Mouse (Mus musculus): Measurements from ENCODE around the gene Agtr1b.

GRCm38 (mm10) chr3:20294542-20295348 lies 72.2 kb downstream of the Agtr1b start:
- TF ChIP-seq CTCF (IDR thresholded peaks at IDR 0.05; ENCODE audit: low read depth) (no peak), EP300 (IDR thresholded peaks at IDR 0.05; ENCODE audit: low read depth) (no peak)
